Mouse (Mus musculus) ES-Bruce4 (cell line): Measurements from ENCODE around the gene Trim65. TPM values are rescaled to one million over a fixed set of nuclear protein-coding genes. Genes with fewer than 3 reads are reported as not detected.

Experiments used
- H3K27ac ChIP-seq: 2 replicates; pipeline ENCODE4 v1.5.1; 2012; ENCODE audit warnings: low read length, inconsistent platforms; ENCODE audit not compliant: insufficient read depth
- H3K27me3 ChIP-seq: 2 replicates; pipeline ENCODE4 v1.6.1; 2012; ENCODE audit warnings: mild to moderate bottlenecking, low read length, inconsistent platforms; ENCODE audit not compliant: control insufficient read depth, poor library complexity, insufficient read depth, severe bottlenecking
- H3K36me3 ChIP-seq: 2 replicates; pipeline ENCODE4 v1.6.1; 2012; ENCODE audit warnings: inconsistent platforms, mild to moderate bottlenecking, low read length, moderate library complexity; ENCODE audit not compliant: control insufficient read depth, poor library complexity, insufficient read depth, severe bottlenecking
- H3K4me1 ChIP-seq: one replicate; pipeline ENCODE4 v1.8.1; 2011; ENCODE audit warnings: low read length; ENCODE audit not compliant: control insufficient read depth, insufficient read depth
- H3K4me3 ChIP-seq: 2 replicates; pipeline ENCODE4 v1.5.1; 2011; ENCODE audit warnings: low read depth, mild to moderate bottlenecking, low read length
- H3K9ac ChIP-seq: 2 replicates; pipeline ENCODE4 v1.6.1; 2012; ENCODE audit warnings: low read depth, mild to moderate bottlenecking, inconsistent platforms; ENCODE audit not compliant: poor library complexity, severe bottlenecking
- H3K9me3 ChIP-seq: replicated peaks from 2 replicates; pipeline ENCODE4 v1.6.1; 2012; ENCODE audit warnings: mild to moderate bottlenecking, low read length, inconsistent platforms; ENCODE audit not compliant: control insufficient read depth, poor library complexity, insufficient read depth, severe bottlenecking
- CTCF ChIP-seq: IDR thresholded peaks from one replicate; pipeline ENCODE4 v1.8.1; 2011; ENCODE audit warnings: low read depth, low read length
- EP300 ChIP-seq: IDR thresholded peaks from 2 replicates; pipeline ENCODE4 v1.6.1; 2011; ENCODE audit warnings: low read depth, low read length; ENCODE audit not compliant: insufficient read depth
- POLR2A ChIP-seq: IDR thresholded peaks from one replicate; pipeline ENCODE4 v1.8.1; 2011; ENCODE audit warnings: low read length; ENCODE audit not compliant: insufficient read depth
- polyA plus RNA-seq: library from polyadenylated mRNA; stranded (reverse); fragments of >200 nt; gene quantifications from 2 replicates; pipeline ENCODE4 v1.2.4, GENCODE M21; 2011; ENCODE audit warnings: low read depth; ENCODE audit not compliant: missing spikeins, insufficient read depth, insufficient read length

The Trim65 gene
- polyA plus RNA-seq, 1 experiment: 0.78 TPM

DNA sequence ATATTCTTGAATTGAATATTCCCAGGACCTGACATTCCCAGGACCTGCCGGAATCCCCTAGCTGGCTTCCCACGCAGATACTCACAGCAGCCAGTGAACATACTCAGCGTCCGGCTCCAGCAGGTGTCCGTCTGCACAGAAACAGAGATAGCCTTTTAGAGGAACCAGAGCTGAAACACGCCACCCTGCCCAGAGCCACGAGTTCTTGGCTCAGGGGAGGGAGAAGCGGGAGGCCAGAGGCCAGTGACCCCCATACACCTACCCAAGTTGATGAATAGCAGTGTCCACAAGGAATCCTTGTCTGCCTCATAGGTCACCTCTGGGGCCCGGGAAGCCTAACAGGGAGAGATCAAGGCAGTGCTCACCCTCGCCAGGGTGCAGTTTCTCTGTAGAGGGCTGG is 3.2 kb upstream of the Trim65 start:
- no peak overlapping the region for H3K9ac ChIP-seq
- no peak overlapping the region for H3K27ac ChIP-seq
- no peaks in the 10 kb centered on the region for H3K27me3 ChIP-seq
- H3K4me1 ChIP-seq: no peaks in the 10 kb centered on the region
- no peak overlapping the region for H3K4me3 ChIP-seq
- H3K9me3 ChIP-seq: no peaks in the 10 kb centered on the region
- H3K36me3 ChIP-seq: peaks cover 11% of the 10 kb centered on the region
- TF ChIP-seq CTCF (no peak), EP300 (no peak), POLR2A (no peak)

DNA sequence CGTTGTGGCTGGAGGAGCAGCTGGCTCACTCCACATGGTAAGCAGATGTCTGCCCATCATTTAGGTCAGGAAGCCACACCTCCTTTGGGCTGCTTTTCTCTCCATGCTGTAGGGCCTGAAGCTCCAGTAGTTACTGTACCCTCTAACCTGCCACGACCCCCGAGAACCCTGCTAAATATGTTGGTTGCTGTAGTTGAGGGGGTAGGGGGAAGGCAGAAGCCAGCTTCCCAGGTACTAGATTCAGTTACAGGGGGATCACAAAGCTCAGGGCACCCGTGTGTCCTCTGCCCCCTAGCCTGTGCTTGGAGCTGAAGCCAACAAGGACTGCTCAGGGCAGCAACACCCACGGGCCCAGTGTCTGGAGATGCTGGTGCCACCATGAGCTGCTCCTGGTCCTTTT is 2.6 kb upstream of the Trim65 start:
- Histone ChIP-seq H3K9me3 (no peaks in the 10 kb centered on the region), H3K4me3 (no peak overlapping the region), H3K27ac (no peak overlapping the region), H3K4me1 (no peaks in the 10 kb centered on the region), H3K27me3 (no peaks in the 10 kb centered on the region), H3K36me3 (peaks cover 11% of the 10 kb centered on the region), H3K9ac (no peak overlapping the region)
- no peak for TF ChIP-seq EP300
- no peak for TF ChIP-seq CTCF
- TF ChIP-seq POLR2A: no peak

- H3K36me3 ChIP-seq: peaks cover 11% of the 10 kb centered on the region
- no peaks in the 10 kb centered on the region for H3K9me3 ChIP-seq
- TF ChIP-seq EP300: no peak
- peak; percentile 57 for TF ChIP-seq CTCF
- no peak for TF ChIP-seq POLR2A
- no peak overlapping the region for H3K27ac ChIP-seq
- H3K4me1 ChIP-seq: no peaks in the 10 kb centered on the region
- no peaks in the 10 kb centered on the region for H3K27me3 ChIP-seq
- H3K4me3 ChIP-seq: no peak overlapping the region
- H3K9ac ChIP-seq: no peak overlapping the region
These were observed 1.7 kb upstream of the Trim65 start for GRCm38 (mm10) chr11:116132366-116133333.

- no peak overlapping the region for H3K27ac ChIP-seq
These were observed 632 bp upstream of the Trim65 start for GRCm38 (mm10) chr11:116131349-116132170.

DNA sequence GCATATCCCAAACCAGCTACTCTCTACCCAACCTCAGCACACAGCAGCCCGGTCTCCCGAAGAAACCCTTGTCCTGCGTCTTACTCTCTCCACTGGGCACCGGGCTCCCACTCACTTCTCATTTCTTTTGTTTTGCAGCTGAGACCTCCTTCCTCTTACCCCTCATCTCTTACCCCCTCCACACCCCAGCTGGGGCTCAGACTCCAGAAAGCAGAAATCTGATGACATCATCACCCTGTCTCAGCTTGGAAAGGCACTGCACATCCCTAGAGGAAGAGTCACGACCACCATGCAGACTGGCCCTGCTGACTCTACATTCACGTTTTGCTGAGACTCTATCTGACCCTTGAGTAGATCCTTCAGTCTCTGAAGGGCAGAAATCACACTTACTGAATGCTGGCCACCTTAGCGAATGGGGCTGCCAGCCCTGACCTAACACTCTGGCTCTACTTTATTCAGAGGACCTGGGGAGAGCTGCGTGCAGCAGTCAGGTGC is 888 bp downstream of the Trim65 start:
- Histone ChIP-seq H3K27ac (no peak overlapping the region), H3K27me3 (no peaks in the 10 kb centered on the region), H3K36me3 (peaks cover 11% of the 10 kb centered on the region), H3K4me3 (peak overlapping the region; percentile 55), H3K9ac (peak overlapping the region; percentile 33; the same call in 1 of the 2 replicates), H3K4me1 (peaks cover 3% of the 10 kb centered on the region), H3K9me3 (no peaks in the 10 kb centered on the region)
- TF ChIP-seq POLR2A (no peak), EP300 (no peak), CTCF (no peak)

More at GRCm38 (mm10) chr11:116131349-116132170, 632 bp upstream of the Trim65 start:
- H3K27me3 ChIP-seq: no peaks in the 10 kb centered on the region
- H3K9me3 ChIP-seq: no peaks in the 10 kb centered on the region
- peaks cover 3% of the 10 kb centered on the region for H3K4me1 ChIP-seq
- peak overlapping the region; percentile 33; the same call in 1 of the 2 replicates for H3K9ac ChIP-seq
- peaks cover 11% of the 10 kb centered on the region for H3K36me3 ChIP-seq
- H3K4me3 ChIP-seq: no peak overlapping the region
- TF ChIP-seq POLR2A: no peak
- TF ChIP-seq EP300: no peak
- no peak for TF ChIP-seq CTCF
